Mouse (Mus musculus) ES-Bruce4 (cell line): Measurements from ENCODE around the gene G0s2.

ENCODE experiments used
- CTCF ChIP-seq: IDR thresholded peaks from one replicate; pipeline ENCODE4 v1.8.1; 2011; ENCODE audit warnings: low read depth, low read length
- EP300 ChIP-seq: IDR thresholded peaks from 2 replicates; pipeline ENCODE4 v1.6.1; 2011; ENCODE audit warnings: low read depth, low read length; ENCODE audit not compliant: insufficient read depth
- POLR2A ChIP-seq: IDR thresholded peaks from one replicate; pipeline ENCODE4 v1.8.1; 2011; ENCODE audit warnings: low read length; ENCODE audit not compliant: insufficient read depth

DNA sequence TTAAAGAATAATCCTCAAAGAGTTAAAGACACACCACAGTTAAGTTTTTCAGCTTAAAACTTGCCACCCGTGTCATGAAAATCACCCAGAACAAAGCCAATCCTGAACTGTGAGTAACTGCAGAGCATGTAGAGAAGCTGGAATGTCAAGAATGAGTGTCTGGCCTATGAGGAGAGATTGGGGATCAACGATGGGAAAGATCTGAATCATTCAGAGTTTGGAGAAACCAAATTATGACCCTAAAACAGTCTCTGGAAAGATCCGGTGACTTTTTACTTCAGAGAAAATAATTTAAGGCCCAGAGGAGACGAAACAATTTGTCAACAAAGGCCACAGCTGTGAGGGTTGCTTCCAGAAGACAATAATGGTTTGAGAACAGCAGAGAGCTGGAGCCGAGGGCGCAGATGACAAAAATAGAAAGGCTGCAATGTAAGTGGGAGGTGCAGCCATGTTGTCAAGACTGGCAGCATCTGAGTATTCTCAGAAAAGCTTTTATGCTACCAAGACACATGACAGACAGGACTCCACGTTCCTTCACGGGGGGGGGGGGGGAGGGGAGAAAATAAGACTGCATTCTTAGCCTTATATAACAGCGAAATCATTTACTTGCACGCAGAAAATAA lies 29.3 kb downstream of the G0s2 start:
- TF ChIP-seq CTCF (no peak), POLR2A (no peak), EP300 (no peak)
